Mouse (Mus musculus) intestine, embryonic 14.5 days (tissue): Measurements from ENCODE around the gene Ssc5d. TPM values are rescaled to one million over a fixed set of nuclear protein-coding genes. Genes with fewer than 3 reads are reported as not detected.

ENCODE experiments used
- ATAC-seq: fragments of 200-750 bp; cut with Nextera tagmentation; replicated peaks from 2 replicates; pipeline ENCODE4 v1.8.0; 2017; ENCODE audit warnings: low read depth, moderate number of reproducible peaks, moderate TSS enrichment, moderate library complexity; ENCODE audit not compliant: low FRiP score, low TSS enrichment
- DNase-seq: peaks from one replicate; pipeline ENCODE4 v3.0.0-alpha.2; 2018; ENCODE audit warnings: low spot score
- H3K27ac ChIP-seq: fragments of 300-500 bp; sonication (generic); 2 replicates; pipeline ENCODE4 v1.5.1; 2014; ENCODE audit warnings: low read depth, mild to moderate bottlenecking, control low read depth
- H3K27me3 ChIP-seq: fragments of 300-500 bp; sonication (generic); replicated peaks from 2 replicates; pipeline ENCODE4 v1.6.1; 2014; ENCODE audit warnings: low read length, control low read depth; ENCODE audit not compliant: control insufficient read depth, insufficient read depth
- H3K36me3 ChIP-seq: fragments of 300-500 bp; sonication (generic); 2 replicates; pipeline ENCODE4 v1.6.1; 2014; ENCODE audit warnings: low read length, control low read depth; ENCODE audit not compliant: control insufficient read depth, insufficient read depth
- H3K4me1 ChIP-seq: fragments of 300-500 bp; sonication (generic); replicated peaks from 2 replicates; pipeline ENCODE4 v1.6.1; 2014; ENCODE audit warnings: low read length, control low read depth, mixed read lengths; ENCODE audit not compliant: control insufficient read depth, insufficient read depth
- H3K4me2 ChIP-seq: fragments of 300-500 bp; sonication (generic); 2 replicates; pipeline ENCODE4 v1.6.1; 2014; ENCODE audit warnings: low read length
- H3K4me3 ChIP-seq: fragments of 300-500 bp; sonication (generic); 2 replicates; pipeline ENCODE4 v1.5.1; 2014; ENCODE audit warnings: low read depth, low read length, control low read depth, mixed read lengths
- H3K9ac ChIP-seq: fragments of 300-500 bp; sonication (generic); 2 replicates; pipeline ENCODE4 v1.6.1; 2014; ENCODE audit warnings: mild to moderate bottlenecking, low read length
- H3K9me3 ChIP-seq: fragments of 300-500 bp; sonication (generic); 2 replicates; pipeline ENCODE4 v1.6.1; 2016; ENCODE audit warnings: low read length, control low read depth; ENCODE audit not compliant: control insufficient read depth
- WGBS: fragments of 180-500 bp; shearing (Covaris S2); extraction: QIAGEN DNeasy Blood & Tissue Kit; methylation state at CpG from one replicate; pipeline ENCODE4 v1.1.7; 2014; 5-methylcytosine and 5-hydroxymethylcytosine counted together
- polyA plus RNA-seq: library from polyadenylated mRNA; unstranded; fragments of >200 nt; fragmentation: Nextera tagmentation; extraction: Ambion mirVana; gene quantifications from 2 replicates; pipeline ENCODE4 v1.2.1, GENCODE M21; 2014

The Ssc5d gene
- polyA plus RNA-seq, 1 experiment from 2014 or later = 3.7 TPM

GRCm38 (mm10) chr7:4899649-4900522 is 25.7 kb upstream of the Ssc5d start:
- DNase-seq (no peak), ATAC-seq (0 out of 2 replicates have a peak, but pooled peaks have one; percentile 13)

GRCm38 (mm10) chr7:4900523-4900851 is 25.1 kb upstream of the Ssc5d start:
- WGBS = 27% methylated on average over 11 of the region's 11 CpGs
- Histone ChIP-seq H3K36me3 (no peaks in the 10 kb centered on the region), H3K4me3 (0 out of 2 replicates have a peak overlapping the region, but pooled peaks have one; percentile 25), H3K4me2 (peak overlapping the region; percentile 59), H3K9me3 (0 out of 2 replicates have a peak, but pooled peaks cover 3% of the 10 kb centered on the region), H3K27ac (no peak overlapping the region), H3K9ac (no peak overlapping the region), H3K4me1 (0 out of 2 replicates have a peak, but pooled peaks cover 5% of the 10 kb centered on the region), H3K27me3 (0 out of 2 replicates have a peak, but pooled peaks cover 2% of the 10 kb centered on the region)
- no peak for ATAC-seq
- no peak for DNase-seq

More at GRCm38 (mm10) chr7:4899649-4900522, 25.7 kb upstream of the Ssc5d start:
- 10% methylated on average over 19 of the region's 19 CpGs for WGBS
- H3K4me3 ChIP-seq = peak overlapping the region; percentile 25; the same call in 1 of the 2 replicates
- 0 out of 2 replicates have a peak, but pooled peaks cover 2% of the 10 kb centered on the region for H3K27me3 ChIP-seq
- no peak overlapping the region for H3K27ac ChIP-seq
- H3K36me3 ChIP-seq = no peaks in the 10 kb centered on the region
- H3K9ac ChIP-seq = no peak overlapping the region
- H3K4me1 ChIP-seq = 0 out of 2 replicates have a peak, but pooled peaks cover 5% of the 10 kb centered on the region
- peak overlapping the region; percentile 59 for H3K4me2 ChIP-seq
- H3K9me3 ChIP-seq = 0 out of 2 replicates have a peak, but pooled peaks cover 3% of the 10 kb centered on the region

- 0 out of 2 replicates have a peak, but pooled peaks cover 2% of the 10 kb centered on the region for H3K27me3 ChIP-seq
- H3K36me3 ChIP-seq = no peaks in the 10 kb centered on the region
- no peak overlapping the region for H3K4me2 ChIP-seq
- no peak overlapping the region for H3K27ac ChIP-seq
- H3K9ac ChIP-seq = no peak overlapping the region
- ATAC-seq = no peak
- DNase-seq = no peak
- H3K9me3 ChIP-seq = 0 out of 2 replicates have a peak, but pooled peaks cover 3% of the 10 kb centered on the region
- 0 out of 2 replicates have a peak, but pooled peaks cover 5% of the 10 kb centered on the region for H3K4me1 ChIP-seq
- WGBS = 56% methylated on average over 8 of the region's 8 CpGs
- no peak overlapping the region for H3K4me3 ChIP-seq
Measured at GRCm38 (mm10) chr7:4901171-4901570, 24.4 kb upstream of the Ssc5d start.

- 77% methylated on average over 9 of the region's 9 CpGs for WGBS
- Histone ChIP-seq H3K27me3 (0 out of 2 replicates have a peak, but pooled peaks cover 2% of the 10 kb centered on the region), H3K27ac (no peak overlapping the region), H3K9ac (no peak overlapping the region), H3K4me1 (0 out of 2 replicates have a peak, but pooled peaks cover 5% of the 10 kb centered on the region), H3K4me2 (no peak overlapping the region), H3K36me3 (no peaks in the 10 kb centered on the region), H3K4me3 (no peak overlapping the region), H3K9me3 (0 out of 2 replicates have a peak, but pooled peaks cover 3% of the 10 kb centered on the region)
- DNase-seq (no peak), ATAC-seq (no peak)
Measured at GRCm38 (mm10) chr7:4902404-4902803, 23.2 kb upstream of the Ssc5d start.

- DNase-seq (no peak), ATAC-seq (no peak)
- H3K4me3 ChIP-seq = no peak within 1 kb of the TSS
- no peaks in the 10 kb centered on the region for H3K9me3 ChIP-seq
- no peaks in the 10 kb centered on the region for H3K36me3 ChIP-seq
- H3K4me2 ChIP-seq = no peak within 1 kb of the TSS
- H3K27me3 ChIP-seq = no peaks in the 10 kb centered on the region
- no peak within 1 kb of the TSS for H3K27ac ChIP-seq
- H3K9ac ChIP-seq = no peak within 1 kb of the TSS
- 69% methylated on average over 10 of the region's 10 CpGs for WGBS
- no peaks in the 10 kb centered on the region for H3K4me1 ChIP-seq
Measured at GRCm38 (mm10) chr7:4906466-4906950, 19.1 kb upstream of the Ssc5d start, which contains the start of gene Gm36210. Gm36210 (minus strand) TSS chr7:4906516.

- Histone ChIP-seq H3K27me3 (no peaks in the 10 kb centered on the region), H3K36me3 (no peaks in the 10 kb centered on the region), H3K27ac (no peak overlapping the region), H3K9me3 (no peaks in the 10 kb centered on the region), H3K4me3 (no peak overlapping the region), H3K4me2 (no peak overlapping the region), H3K9ac (no peak overlapping the region), H3K4me1 (peaks cover 11% of the 10 kb centered on the region)
- DNase-seq (peak; percentile 84), ATAC-seq (no peak)
- WGBS = 38% methylated on average over 9 of the region's 9 CpGs
Measured at GRCm38 (mm10) chr7:4911561-4911960, 14.0 kb upstream of the Ssc5d start.

- Histone ChIP-seq H3K4me2 (no peak overlapping the region), H3K9me3 (no peaks in the 10 kb centered on the region), H3K4me1 (peaks cover 14% of the 10 kb centered on the region), H3K9ac (no peak overlapping the region), H3K27ac (no peak overlapping the region), H3K27me3 (no peaks in the 10 kb centered on the region), H3K4me3 (no peak overlapping the region), H3K36me3 (no peaks in the 10 kb centered on the region)
- 74% methylated on average over 5 of the region's 5 CpGs for WGBS
- ATAC-seq (no peak), DNase-seq (no peak)
Measured at GRCm38 (mm10) chr7:4912248-4912647, 13.3 kb upstream of the Ssc5d start.

- peaks cover 27% of the 10 kb centered on the region for H3K36me3 ChIP-seq
- 1% methylated on average over 51 of the region's 56 CpGs for WGBS
- no peaks in the 10 kb centered on the region for H3K27me3 ChIP-seq
- H3K27ac ChIP-seq = peak within 1 kb of the TSS; percentile 92
- peak; percentile 99 for DNase-seq
- no peaks in the 10 kb centered on the region for H3K9me3 ChIP-seq
- ATAC-seq = peak; percentile 90
- peak within 1 kb of the TSS; percentile 60 for H3K4me3 ChIP-seq
- peak within 1 kb of the TSS; percentile 80 for H3K9ac ChIP-seq
- peaks cover 14% of the 10 kb centered on the region for H3K4me1 ChIP-seq
- H3K4me2 ChIP-seq = peak within 1 kb of the TSS; percentile 74
Measured at GRCm38 (mm10) chr7:4915007-4915665, 10.4 kb upstream of the Ssc5d start, which contains the start of gene Zfp628. Zfp628 (plus strand) TSS chr7:4915217.
